Mouse (Mus musculus): ENCODE measurements around the gene Cdh13.

- TF ChIP-seq CTCF (IDR thresholded peaks at IDR 0.05; ENCODE audit: insufficient read depth, low read length) (no peak), POLR2A (IDR thresholded peaks at IDR 0.05; ENCODE audit: borderline replicate concordance, extremely low read depth, low read depth, low read length) (no peak)
These were observed 751.6 kb downstream of the Cdh13 start for GRCm38 (mm10) chr8:119035126-119035525.
